ENCODE assay signal across 17 mouse cellular contexts in genomic region chr6:116420271-116420670, GRCm38 (mm10). TPM values are rescaled to one million over a fixed set of nuclear protein-coding genes. Genes with fewer than 3 reads are reported as not detected.
"Had no signal": no experiment of that assay in that cellular context is flagged by ENCODE, and none has a peak within 500 bp of the region (broad histone marks: within the 10 kb centered on the region; RNA-seq: fewer than 3 reads in every experiment).

No protein-coding gene starts in this region.

- DNase-seq: gastrocnemius, adult 2 months; gastrocnemius, postnatal 10 days; gastrocnemius, postnatal 25 days; heart, adult 2 months; heart, postnatal 10 days; heart, postnatal 4 days; kidney, adult 18-20 months; kidney, adult 8-10 months; kidney, postnatal 10 days; kidney, postnatal 25 days; kidney, postnatal 4 days; liver; liver, embryonic 13.5 days had no signal

- ATAC-seq: hindbrain, embryonic 16.5 days; inflammation-experienced regulatory T-cells, adult 6 months; intestine, embryonic 15.5 days; intestine, postnatal 0 days had no signal

RNA-seq across cellular contexts. Expression of gene Alox5, which starts 40.7 kb away (rescaled TPM):
- polyA plus RNA-seq: inflammation-experienced regulatory T-cells, adult 6 months had no signal
